Mouse (Mus musculus) MEL (cell line): ENCODE measurements around the gene Pawr. TPM values are rescaled to one million over a fixed set of nuclear protein-coding genes. Genes with fewer than 3 reads are reported as not detected.

ENCODE experiments used
- DNase-seq: peaks from one replicate; pipeline ENCODE4 v3.0.0; 2011; ENCODE audit warnings: low read depth, low spot score
- H3K27ac ChIP-seq: 2 replicates; pipeline ENCODE4 v1.5.1; 2012; ENCODE audit warnings: low read depth, mild to moderate bottlenecking, control low read depth, low read length, moderate library complexity; ENCODE audit not compliant: control insufficient read depth
- H3K27me3 ChIP-seq, 2 experiments: fragments of 150-350 bp in 1 of 2; sonication (generic) in 1 of 2; 2 replicates each; pipeline ENCODE4 v1.6.1; 2012; ENCODE audit warnings: low read length in 2 of 2, mild to moderate bottlenecking in 2 of 2, improper control_type of control experiment in 1 of 2, moderate library complexity in 1 of 2; ENCODE audit not compliant: insufficient read depth in 2 of 2, control insufficient read depth in 1 of 2
- H3K36me3 ChIP-seq, 2 experiments: 2 replicates each; pipeline ENCODE4 v1.6.1; 2012 to 2014; ENCODE audit warnings: low read length in 2 of 2, improper control_type of control experiment in 1 of 2, inconsistent platforms in 1 of 2, mild to moderate bottlenecking in 1 of 2; ENCODE audit not compliant: insufficient read depth in 2 of 2, control insufficient read depth in 1 of 2
- H3K4me1 ChIP-seq, 2 experiments: fragments of 150-350 bp in 1 of 2; sonication (generic) in 1 of 2; 2 replicates each; pipeline ENCODE4 v1.6.1; 2012; ENCODE audit warnings: low read length in 2 of 2, improper control_type of control experiment in 1 of 2, mild to moderate bottlenecking in 1 of 2; ENCODE audit not compliant: insufficient read depth in 2 of 2, control insufficient read depth in 1 of 2
- H3K4me3 ChIP-seq, 2 experiments: fragments of 150-350 bp in 1 of 2; sonication (generic) in 1 of 2; 2 replicates each; pipeline ENCODE4 v1.5.1; 2012; ENCODE audit warnings: low read depth in 2 of 2, low read length in 2 of 2, mild to moderate bottlenecking in 2 of 2, moderate library complexity in 2 of 2, control low read depth in 1 of 2, improper control_type of control experiment in 1 of 2; ENCODE audit not compliant: control insufficient read depth in 1 of 2, insufficient read depth in 1 of 2
- H3K79me2 ChIP-seq: 2 replicates; pipeline ENCODE4 v1.6.1; 2012; ENCODE audit warnings: mild to moderate bottlenecking, low read length, moderate library complexity; ENCODE audit not compliant: control insufficient read depth, poor library complexity, insufficient read depth
- H3K9ac ChIP-seq: 2 replicates; pipeline ENCODE4 v1.6.1; 2012; ENCODE audit warnings: low read depth, mild to moderate bottlenecking, control low read depth, low read length, moderate library complexity; ENCODE audit not compliant: control insufficient read depth, poor library complexity, severe bottlenecking
- H3K9me3 ChIP-seq: fragments of 150-350 bp; sonication (generic); replicated peaks from 2 replicates; pipeline ENCODE4 v1.6.1; 2012; ENCODE audit warnings: mild to moderate bottlenecking, low read length, improper control_type of control experiment, moderate library complexity; ENCODE audit not compliant: insufficient read depth
- BHLHE40 ChIP-seq: IDR thresholded peaks from 2 replicates; pipeline ENCODE4 v1.6.1; 2012; ENCODE audit warnings: low read depth, mild to moderate bottlenecking, inconsistent platforms, low read length, improper control_type of control experiment, borderline replicate concordance
- CHD2 ChIP-seq: IDR thresholded peaks from 2 replicates; pipeline ENCODE4 v1.6.1; 2011; ENCODE audit warnings: low read length, improper control_type of control experiment
- CTCF ChIP-seq, 3 experiments: IDR thresholded peaks in 2 of 3; conservative IDR thresholded peaks in 1 of 3; 2 replicates each; pipeline ENCODE4 v1.5.1; 2011 to 2012; ENCODE audit warnings: low read length in 3 of 3, low read depth in 2 of 3, mild to moderate bottlenecking in 2 of 3, improper control_type of control experiment in 1 of 3, inconsistent platforms in 1 of 3, mixed read lengths in 1 of 3, moderate library complexity in 1 of 3; ENCODE audit not compliant: control insufficient read depth in 1 of 3, insufficient read depth in 1 of 3, poor library complexity in 1 of 3, severe bottlenecking in 1 of 3
- E2F4 ChIP-seq: IDR thresholded peaks from 2 replicates; pipeline ENCODE4 v1.6.1; 2011; ENCODE audit warnings: low read depth, low read length, improper control_type of control experiment, borderline replicate concordance
- ETS1 ChIP-seq: IDR thresholded peaks from 2 replicates; pipeline ENCODE4 v1.6.1; 2012; ENCODE audit warnings: low read depth, mild to moderate bottlenecking, inconsistent platforms, low read length, improper control_type of control experiment, moderate library complexity
- JUND ChIP-seq: IDR thresholded peaks from 2 replicates; pipeline ENCODE4 v1.6.1; 2011; ENCODE audit warnings: low read depth, mild to moderate bottlenecking, improper control_type of control experiment, low read length
- MAZ ChIP-seq: IDR thresholded peaks from 2 replicates; pipeline ENCODE4 v1.6.1; 2012; ENCODE audit warnings: low read depth, mild to moderate bottlenecking, inconsistent platforms, low read length, improper control_type of control experiment
- MEF2A ChIP-seq: IDR thresholded peaks from 2 replicates; pipeline ENCODE4 v1.6.1; 2014; ENCODE audit warnings: low read depth, mild to moderate bottlenecking, inconsistent platforms, low read length, improper control_type of control experiment; ENCODE audit not compliant: poor library complexity, insufficient replicate concordance, severe bottlenecking; ENCODE audit errors: extremely low read depth
- MYB ChIP-seq: IDR thresholded peaks from 2 replicates; pipeline ENCODE4 v1.6.1; 2011; ENCODE audit warnings: mild to moderate bottlenecking, low read depth, low read length, improper control_type of control experiment
- MYC ChIP-seq: IDR thresholded peaks from 2 replicates; pipeline ENCODE4 v1.6.1; 2011; ENCODE audit warnings: low read depth, mild to moderate bottlenecking, low read length, improper control_type of control experiment, moderate library complexity
- NELFE ChIP-seq: IDR thresholded peaks from 2 replicates; pipeline ENCODE4 v1.6.1; 2011; ENCODE audit warnings: low read depth, low read length, improper control_type of control experiment
- POLR2A ChIP-seq, 2 experiments: IDR thresholded peaks; 2 replicates each; pipeline ENCODE4 v1.6.1; 2011 to 2012; ENCODE audit warnings: low read length in 2 of 2, mild to moderate bottlenecking in 2 of 2, control low read depth in 1 of 2, improper control_type of control experiment in 1 of 2, low read depth in 1 of 2, moderate library complexity in 1 of 2; ENCODE audit not compliant: control insufficient read depth in 1 of 2, insufficient read depth in 1 of 2, poor library complexity in 1 of 2
- POLR2AphosphoS2 ChIP-seq: IDR thresholded peaks from 2 replicates; pipeline ENCODE4 v1.6.1; 2011; ENCODE audit warnings: low read length, improper control_type of control experiment
- RCOR1 ChIP-seq: IDR thresholded peaks from 2 replicates; pipeline ENCODE4 v1.6.1; 2012; ENCODE audit warnings: low read depth, mild to moderate bottlenecking, inconsistent platforms, low read length, improper control_type of control experiment
- SIN3A ChIP-seq: IDR thresholded peaks from 2 replicates; pipeline ENCODE4 v1.6.1; 2012; ENCODE audit warnings: low read length, improper control_type of control experiment, inconsistent platforms
- SMC3 ChIP-seq: IDR thresholded peaks from 2 replicates; pipeline ENCODE4 v1.6.1; 2011; ENCODE audit warnings: low read depth, low read length, improper control_type of control experiment
- TAL1 ChIP-seq: IDR thresholded peaks from 2 replicates; pipeline ENCODE4 v1.6.1; 2012; ENCODE audit warnings: mild to moderate bottlenecking, inconsistent platforms, low read length, moderate library complexity, mixed read lengths
- TCF12 ChIP-seq: IDR thresholded peaks from 2 replicates; pipeline ENCODE4 v1.6.1; 2014; ENCODE audit warnings: low read depth, mild to moderate bottlenecking, inconsistent platforms, low read length, improper control_type of control experiment, moderate library complexity
- UBTF ChIP-seq: IDR thresholded peaks from 2 replicates; pipeline ENCODE4 v1.6.1; 2012; ENCODE audit warnings: low read depth, mild to moderate bottlenecking, inconsistent platforms, low read length, improper control_type of control experiment, moderate library complexity, borderline replicate concordance; ENCODE audit not compliant: insufficient read depth
- USF1 ChIP-seq: IDR thresholded peaks from 2 replicates; pipeline ENCODE4 v1.6.1; 2014; ENCODE audit warnings: low read depth, mild to moderate bottlenecking, inconsistent platforms, low read length, improper control_type of control experiment, moderate library complexity
- USF2 ChIP-seq, 2 experiments: IDR thresholded peaks; 2 replicates each; pipeline ENCODE4 v1.6.1; 2011 to 2012; ENCODE audit warnings: improper control_type of control experiment in 2 of 2, low read length in 2 of 2, borderline replicate concordance in 1 of 2, inconsistent platforms in 1 of 2, low read depth in 1 of 2, mild to moderate bottlenecking in 1 of 2; ENCODE audit not compliant: insufficient read depth in 1 of 2
- ZC3H11A ChIP-seq: IDR thresholded peaks from 2 replicates; pipeline ENCODE4 v1.6.1; 2012; ENCODE audit warnings: low read depth, mild to moderate bottlenecking, inconsistent platforms, low read length, improper control_type of control experiment
- polyA plus RNA-seq, 2 experiments: library from polyadenylated mRNA; stranded (reverse) in 1 of 2; unstranded in 1 of 2; fragments of >175 nt in 1 of 2; fragments of >200 nt in 1 of 2; gene quantifications; 2 replicates each; pipeline versions ENCODE4 v1.2.1 to v1.2.4; 2012; ENCODE audit warnings: low replicate concordance in 2 of 2, low read depth in 1 of 2; ENCODE audit not compliant: insufficient read length in 2 of 2, insufficient read depth in 1 of 2, missing spikeins in 1 of 2
- total RNA-seq: library from RNA; depleted of rRNA; stranded (reverse); fragments of 300-350 nt; gene quantifications from 2 replicates; pipeline ENCODE4 v1.2.3, GENCODE M21; 2012

Gene Pawr
- total and polyA plus RNA-seq, 3 experiments, result 20.7 to 29.6 TPM; not detected in 1

DNA sequence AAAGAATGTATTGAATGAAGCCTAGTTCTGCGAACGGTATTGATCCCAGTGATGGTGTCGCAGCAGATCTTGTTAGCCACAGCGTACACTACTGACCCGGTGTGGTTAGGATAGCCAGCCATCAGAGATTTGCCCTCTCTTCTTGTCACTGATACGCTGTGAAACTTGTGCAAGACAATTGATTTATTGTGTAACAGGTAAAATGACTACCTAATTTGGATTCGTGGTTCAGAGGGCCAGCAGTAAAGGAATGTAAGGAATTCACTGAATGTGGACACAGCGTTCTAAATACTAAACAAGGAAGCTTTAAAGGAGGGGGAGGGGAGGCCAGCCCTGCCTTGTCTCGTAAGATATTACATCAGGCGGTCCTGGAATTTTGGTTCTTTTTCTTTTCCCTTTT is 100.3 kb downstream of the Pawr start:
- no peak overlapping the region for H3K27ac ChIP-seq
- H3K79me2 ChIP-seq, result no peaks in the 10 kb centered on the region
- H3K27me3 ChIP-seq, result no peaks in the 10 kb centered on the region
- H3K4me1 ChIP-seq, result peaks cover 4 to 9% of the 10 kb centered on the region in 2 experiments; a peak in 2 of 4 replicates
- no peak overlapping the region for H3K4me3 ChIP-seq
- H3K9me3 ChIP-seq, result no peaks in the 10 kb centered on the region
- DNase-seq, result no peak
- no peak overlapping the region for H3K9ac ChIP-seq
- peaks cover 0 to 3% of the 10 kb centered on the region in 2 experiments; a peak in 2 of 4 replicates for H3K36me3 ChIP-seq
- no peak for TF ChIP-seq MAZ
- no peak for TF ChIP-seq CTCF (IDR thresholded peaks at IDR 0.05 in 2 of 3, conservative IDR thresholded peaks at IDR 0.05 in 1 of 3; ENCODE audit: control insufficient read depth in 1 of 3, insufficient read depth in 1 of 3, low read depth in 2 of 3, low read length in 3 of 3, poor library complexity in 1 of 3, severe bottlenecking in 1 of 3)
- no peak for TF ChIP-seq POLR2A (IDR thresholded peaks at IDR 0.05; ENCODE audit: control insufficient read depth in 1 of 2, insufficient read depth in 1 of 2, low read depth in 1 of 2, low read length in 2 of 2, poor library complexity in 1 of 2)
- no peak for TF ChIP-seq TAL1
- TF ChIP-seq JUND, result no peak
- no peak for TF ChIP-seq ETS1
- no peak for TF ChIP-seq NELFE
- no peak for TF ChIP-seq POLR2AphosphoS2
- TF ChIP-seq RCOR1, result no peak
- TF ChIP-seq ZC3H11A, result no peak
- TF ChIP-seq SMC3, result no peak
- TF ChIP-seq E2F4, result no peak
- no peak for TF ChIP-seq CHD2
- TF ChIP-seq USF1, result no peak
- no peak for TF ChIP-seq USF2 (IDR thresholded peaks at IDR 0.05; ENCODE audit: borderline replicate concordance in 1 of 2, insufficient read depth in 1 of 2, low read depth in 1 of 2, low read length in 2 of 2)
- TF ChIP-seq UBTF, result no peak
- no peak for TF ChIP-seq BHLHE40
- TF ChIP-seq TCF12, result no peak

GRCm38 (mm10) chr10:108433976-108434375 is 102.1 kb downstream of the Pawr start:
- no peak for DNase-seq
- Histone ChIP-seq H3K9me3 (no peaks in the 10 kb centered on the region), H3K4me3 (no peak overlapping the region), H3K4me1 (peaks cover 4 to 9% of the 10 kb centered on the region in 2 experiments; a peak in 2 of 4 replicates), H3K27me3 (no peaks in the 10 kb centered on the region), H3K79me2 (no peaks in the 10 kb centered on the region), H3K36me3 (peaks cover 0 to 3% of the 10 kb centered on the region in 2 experiments; a peak in 2 of 4 replicates)
- TF ChIP-seq E2F4 (no peak), TAL1 (no peak), MEF2A (no peak), MYB (no peak), MYC (no peak), SIN3A (no peak)
- TF ChIP-seq, all 39 proteins: peak for 0
- Histone ChIP-seq H3K27ac (no peak overlapping the region), H3K9ac (no peak overlapping the region)
